Mouse (Mus musculus): ENCODE results near the gene Dus3l. TPM values are rescaled to one million over a fixed set of nuclear protein-coding genes. Genes with fewer than 3 reads are reported as not detected.

Dus3l gene
- polyA plus RNA-seq, 1 experiment, result 55.6 TPM

- H3K27me3 ChIP-seq (ENCODE audit: control insufficient read depth, insufficient read depth, low read length), result no peaks in the 10 kb centered on the region
- H3K4me3 ChIP-seq (ENCODE audit: low read depth, low read length), result no peak overlapping the region
- WGBS, result 79% methylated on average over 10 of the region's 10 CpGs
- no peaks in the 10 kb centered on the region for H3K4me1 ChIP-seq (ENCODE audit: control insufficient read depth, insufficient read depth, insufficient read length, low read length)
- no peaks in the 10 kb centered on the region for H3K36me3 ChIP-seq (ENCODE audit: control insufficient read depth, insufficient read depth, low read length)
- TF ChIP-seq POLR2A (IDR thresholded peaks at IDR 0.05; ENCODE audit: low read depth, low read length) (no peak), CTCF (IDR thresholded peaks at IDR 0.05; ENCODE audit: extremely low read depth, insufficient read length, insufficient replicate concordance, low read depth, low read length) (no peak)
- no peak overlapping the region for H3K27ac ChIP-seq (ENCODE audit: insufficient read depth, low read depth, low read length)
These were observed 26.3 kb upstream of the Dus3l start for GRCm38 (mm10) chr17:56738221-56738620.

- no peaks in the 10 kb centered on the region for H3K27me3 ChIP-seq (ENCODE audit: control insufficient read depth, insufficient read depth, low read length)
- 76% methylated on average over 17 of the region's 17 CpGs for WGBS
- H3K4me3 ChIP-seq (ENCODE audit: low read depth, low read length), result no peak overlapping the region
- H3K36me3 ChIP-seq (ENCODE audit: control insufficient read depth, insufficient read depth, low read length), result no peaks in the 10 kb centered on the region
- no peaks in the 10 kb centered on the region for H3K4me1 ChIP-seq (ENCODE audit: control insufficient read depth, insufficient read depth, insufficient read length, low read length)
- TF ChIP-seq POLR2A (IDR thresholded peaks at IDR 0.05; ENCODE audit: low read depth, low read length), result no peak
- no peak for TF ChIP-seq CTCF (IDR thresholded peaks at IDR 0.05; ENCODE audit: extremely low read depth, insufficient read length, insufficient replicate concordance, low read depth, low read length)
- no peak overlapping the region for H3K27ac ChIP-seq (ENCODE audit: insufficient read depth, low read depth, low read length)
These were observed 24.3 kb upstream of the Dus3l start for GRCm38 (mm10) chr17:56740118-56740787.

GRCm38 (mm10) chr17:56740788-56741160 is 23.8 kb upstream of the Dus3l start:
- H3K4me1 ChIP-seq (ENCODE audit: control insufficient read depth, insufficient read depth, insufficient read length, low read length), result no peaks in the 10 kb centered on the region
- WGBS, result 85% methylated on average over 17 of the region's 17 CpGs
- no peaks in the 10 kb centered on the region for H3K27me3 ChIP-seq (ENCODE audit: control insufficient read depth, insufficient read depth, low read length)
- no peak overlapping the region for H3K27ac ChIP-seq (ENCODE audit: insufficient read depth, low read depth, low read length)
- TF ChIP-seq CTCF (IDR thresholded peaks at IDR 0.05; ENCODE audit: extremely low read depth, insufficient read length, insufficient replicate concordance, low read depth, low read length) (no peak), POLR2A (IDR thresholded peaks at IDR 0.05; ENCODE audit: low read depth, low read length) (no peak)
- no peaks in the 10 kb centered on the region for H3K36me3 ChIP-seq (ENCODE audit: control insufficient read depth, insufficient read depth, low read length)
- no peak overlapping the region for H3K4me3 ChIP-seq (ENCODE audit: low read depth, low read length)

- 48% methylated on average over 5 of the region's 5 CpGs for WGBS
- H3K27ac ChIP-seq (ENCODE audit: insufficient read depth, low read depth, low read length), result no peak overlapping the region
- TF ChIP-seq CTCF (IDR thresholded peaks at IDR 0.05; ENCODE audit: extremely low read depth, insufficient read length, insufficient replicate concordance, low read depth, low read length) (no peak), POLR2A (IDR thresholded peaks at IDR 0.05; ENCODE audit: low read depth, low read length) (no peak)
- no peaks in the 10 kb centered on the region for H3K27me3 ChIP-seq (ENCODE audit: control insufficient read depth, insufficient read depth, low read length)
- H3K4me1 ChIP-seq (ENCODE audit: control insufficient read depth, insufficient read depth, insufficient read length, low read length), result no peaks in the 10 kb centered on the region
- no peaks in the 10 kb centered on the region for H3K36me3 ChIP-seq (ENCODE audit: control insufficient read depth, insufficient read depth, low read length)
- no peak overlapping the region for H3K4me3 ChIP-seq (ENCODE audit: low read depth, low read length)
These were observed 20.4 kb upstream of the Dus3l start for GRCm38 (mm10) chr17:56744173-56744572.

GRCm38 (mm10) chr17:56751404-56752072 is 13.0 kb upstream of the Dus3l start:
- TF ChIP-seq CTCF (IDR thresholded peaks at IDR 0.05; ENCODE audit: extremely low read depth, insufficient read length, insufficient replicate concordance, low read depth, low read length) (no peak), POLR2A (IDR thresholded peaks at IDR 0.05; ENCODE audit: low read depth, low read length) (no peak)
- Histone ChIP-seq H3K36me3 (ENCODE audit: control insufficient read depth, insufficient read depth, low read length) (no peaks in the 10 kb centered on the region), H3K27ac (ENCODE audit: insufficient read depth, low read depth, low read length) (no peak overlapping the region), H3K4me1 (ENCODE audit: control insufficient read depth, insufficient read depth, insufficient read length, low read length) (peaks cover 2% of the 10 kb centered on the region; the same call in 1 of the 2 replicates), H3K27me3 (ENCODE audit: control insufficient read depth, insufficient read depth, low read length) (no peaks in the 10 kb centered on the region), H3K4me3 (ENCODE audit: low read depth, low read length) (peak overlapping the region; percentile 22)
- WGBS, result 82% methylated on average over 71 of the region's 71 CpGs

- Histone ChIP-seq H3K27ac (ENCODE audit: insufficient read depth, low read depth, low read length) (no peak overlapping the region), H3K27me3 (ENCODE audit: control insufficient read depth, insufficient read depth, low read length) (no peaks in the 10 kb centered on the region), H3K4me1 (ENCODE audit: control insufficient read depth, insufficient read depth, insufficient read length, low read length) (peaks cover 10% of the 10 kb centered on the region), H3K36me3 (ENCODE audit: control insufficient read depth, insufficient read depth, low read length) (no peaks in the 10 kb centered on the region), H3K4me3 (ENCODE audit: low read depth, low read length) (no peak overlapping the region)
- TF ChIP-seq CTCF (IDR thresholded peaks at IDR 0.05; ENCODE audit: extremely low read depth, insufficient read length, insufficient replicate concordance, low read depth, low read length) (no peak), POLR2A (IDR thresholded peaks at IDR 0.05; ENCODE audit: low read depth, low read length) (no peak)
- WGBS, result 41% methylated on average over 15 of the region's 15 CpGs
These were observed 11.1 kb upstream of the Dus3l start for GRCm38 (mm10) chr17:56753452-56753851.
